Mouse (Mus musculus): ENCODE results near the gene Dhcr24. TPM values are rescaled to one million over a fixed set of nuclear protein-coding genes. Genes with fewer than 3 reads are reported as not detected.
A peak's percentile ranks its signal among the peaks of the same experiment; 100 is the strongest.

Gene Dhcr24
- polyA plus RNA-seq, 1 experiment from 2014 or later = 5.3 TPM

DNA sequence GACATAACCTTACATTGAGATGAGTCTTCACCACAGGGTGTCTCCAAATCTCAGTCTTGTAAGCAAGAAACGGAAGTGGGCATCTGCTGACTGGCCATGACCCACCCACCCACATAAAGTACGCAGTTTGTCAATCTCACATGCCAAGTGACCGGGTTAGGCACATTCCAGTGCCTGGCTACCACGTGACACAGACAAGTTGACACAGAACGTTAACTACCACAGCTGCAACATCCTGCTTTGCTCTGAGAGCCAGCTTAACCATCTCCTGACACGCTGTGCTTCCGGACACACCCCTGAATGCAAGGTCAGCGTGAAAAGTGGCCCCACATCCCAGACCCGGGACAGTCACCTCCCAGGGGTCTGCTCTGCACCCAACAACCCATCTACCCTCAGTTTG is 29.3 kb downstream of the Dhcr24 start:
- Histone ChIP-seq H3K9ac (no peak overlapping the region), H3K4me1 (no peaks in the 10 kb centered on the region), H3K4me3 (no peak overlapping the region), H3K4me2 (replicated peaks) (no peak overlapping the region), H3K36me3 (peaks cover 53% of the 10 kb centered on the region), H3K27ac (no peak overlapping the region), H3K9me3 (no peaks in the 10 kb centered on the region), H3K27me3 (replicated peaks) (no peaks in the 10 kb centered on the region)
- no peak for ATAC-seq (ENCODE audit: low FRiP score, low read depth)
- WGBS = 77% methylated on average over 9 of the region's 9 CpGs

DNA sequence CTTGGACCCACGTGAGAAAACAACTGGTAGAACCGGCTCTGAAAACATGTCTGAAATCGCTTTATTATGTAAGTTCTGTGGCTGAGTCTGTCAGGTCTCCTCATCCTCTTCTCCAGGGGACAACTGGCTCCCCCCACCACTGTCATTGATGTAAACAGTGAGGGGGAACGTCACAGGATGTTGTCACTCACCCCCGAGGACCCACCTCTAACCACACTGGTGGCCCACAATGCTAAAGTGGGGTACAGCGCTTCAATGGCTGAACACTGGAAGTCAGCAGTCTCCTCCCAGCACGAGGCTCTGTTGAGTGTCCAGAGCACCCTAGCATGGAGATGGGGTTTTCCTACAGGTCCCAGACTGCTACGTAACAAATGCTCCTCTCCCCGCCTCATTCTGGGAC is 30.0 kb downstream of the Dhcr24 start:
- WGBS = 90% methylated on average over 9 of the region's 9 CpGs
- Histone ChIP-seq H3K4me3 (no peak overlapping the region), H3K4me1 (no peaks in the 10 kb centered on the region), H3K27ac (no peak overlapping the region), H3K9me3 (no peaks in the 10 kb centered on the region), H3K27me3 (replicated peaks) (no peaks in the 10 kb centered on the region), H3K36me3 (peaks cover 47% of the 10 kb centered on the region), H3K4me2 (replicated peaks) (no peak overlapping the region), H3K9ac (no peak overlapping the region)
- no peak for ATAC-seq (ENCODE audit: low FRiP score, low read depth)

DNA sequence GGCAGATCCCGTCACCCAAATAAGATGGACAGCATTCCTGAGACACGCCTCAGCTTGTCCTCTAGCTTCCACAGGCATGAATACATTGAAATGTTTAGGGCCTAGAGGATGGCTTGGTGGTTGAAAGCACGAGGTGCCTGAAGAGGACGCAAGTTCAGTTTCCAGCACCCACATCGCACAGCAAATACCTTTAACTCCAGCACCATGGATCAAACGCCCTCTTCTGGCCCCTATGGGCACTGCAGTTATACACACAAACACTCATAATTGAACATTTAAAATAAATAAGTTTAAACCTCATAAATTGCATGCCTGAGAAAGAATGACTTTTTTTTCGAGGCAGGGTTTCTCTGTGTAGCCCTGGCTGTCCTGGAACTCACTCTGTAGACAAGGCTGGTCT is 32.8 kb downstream of the Dhcr24 start:
- Histone ChIP-seq H3K4me3 (no peak overlapping the region), H3K27ac (no peak overlapping the region), H3K27me3 (replicated peaks) (no peaks in the 10 kb centered on the region), H3K36me3 (peaks cover 19% of the 10 kb centered on the region; the same call in 1 of the 2 replicates), H3K9me3 (no peaks in the 10 kb centered on the region), H3K4me1 (no peaks in the 10 kb centered on the region), H3K9ac (no peak overlapping the region), H3K4me2 (replicated peaks) (no peak overlapping the region)
- ATAC-seq (ENCODE audit: low FRiP score, low read depth) = no peak
- 62% methylated on average over 7 of the region's 7 CpGs for WGBS

DNA sequence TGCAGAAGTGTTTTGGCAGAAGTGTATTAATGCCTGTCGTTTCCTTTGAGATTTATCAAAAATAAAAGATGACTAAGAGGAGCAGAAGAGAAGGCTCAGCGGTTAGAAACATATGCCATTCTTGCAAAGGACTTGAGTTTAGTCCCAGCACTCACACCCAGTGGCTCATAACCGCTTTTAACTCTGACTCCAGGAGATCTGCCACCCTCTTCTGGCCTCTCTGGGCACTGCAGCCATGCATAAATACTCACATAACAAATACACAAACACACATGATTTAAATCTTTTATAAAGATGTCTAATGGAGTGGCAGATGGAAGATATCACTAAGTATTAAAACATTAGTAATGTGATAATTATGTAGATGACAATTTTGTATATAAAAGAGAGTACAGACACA is 35.4 kb downstream of the Dhcr24 start:
- Histone ChIP-seq H3K27ac (no peak overlapping the region), H3K4me2 (replicated peaks) (no peak overlapping the region), H3K4me3 (no peak overlapping the region), H3K9me3 (no peaks in the 10 kb centered on the region), H3K4me1 (no peaks in the 10 kb centered on the region), H3K36me3 (0 out of 2 replicates have a peak, but pooled peaks cover 2% of the 10 kb centered on the region), H3K27me3 (replicated peaks) (no peaks in the 10 kb centered on the region), H3K9ac (no peak overlapping the region)
- WGBS = 56% methylated on average over 3 of the region's 3 CpGs
- no peak for ATAC-seq (ENCODE audit: low FRiP score, low read depth)

DNA sequence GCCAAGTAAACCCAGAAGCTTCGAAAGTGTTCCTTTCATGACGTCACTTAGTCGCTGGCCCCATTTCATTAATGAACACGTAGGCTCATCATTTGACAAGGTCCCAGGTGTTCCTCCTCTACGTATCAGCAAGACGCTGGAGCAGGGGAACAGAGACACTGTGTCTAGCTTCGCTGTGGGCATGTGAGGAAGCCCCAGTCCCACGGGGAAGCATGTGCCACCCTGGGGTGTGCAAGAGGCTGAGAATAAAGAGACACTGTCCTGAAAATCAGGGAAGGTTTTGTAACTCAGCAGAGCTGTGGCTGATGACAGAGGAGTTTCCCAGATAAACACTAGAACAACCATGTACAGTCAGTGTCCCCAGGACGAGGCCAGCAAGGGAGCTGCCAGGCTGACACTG is 36.2 kb downstream of the Dhcr24 start:
- no peaks in the 10 kb centered on the region for H3K36me3 ChIP-seq
- H3K9me3 ChIP-seq = no peaks in the 10 kb centered on the region
- H3K27ac ChIP-seq = no peak overlapping the region
- H3K9ac ChIP-seq = no peak overlapping the region
- WGBS = 84% methylated on average over 9 of the region's 9 CpGs
- H3K4me3 ChIP-seq = no peak overlapping the region
- ATAC-seq (ENCODE audit: low FRiP score, low read depth) = no peak
- H3K27me3 ChIP-seq (replicated peaks) = no peaks in the 10 kb centered on the region
- H3K4me1 ChIP-seq = no peaks in the 10 kb centered on the region
- H3K4me2 ChIP-seq (replicated peaks) = no peak overlapping the region

DNA sequence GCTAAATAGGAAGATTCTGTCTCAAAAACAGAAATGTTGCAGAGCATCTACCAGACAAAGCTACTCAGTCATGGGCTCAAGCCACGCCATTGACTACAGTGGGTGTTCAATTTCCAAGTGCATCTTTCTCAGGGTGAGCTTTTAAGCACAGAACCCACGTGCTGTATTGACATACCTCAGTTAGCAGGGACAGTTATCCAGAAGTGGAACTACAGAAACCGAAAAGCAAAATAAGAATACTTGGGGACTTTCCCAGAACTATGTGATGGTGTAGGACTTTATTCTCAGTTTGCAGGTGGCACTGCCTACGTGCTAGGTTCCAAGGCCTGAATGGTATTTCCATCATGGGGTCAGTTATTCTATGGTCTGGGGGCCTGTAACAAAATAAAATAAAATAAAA is 36.9 kb downstream of the Dhcr24 start:
- Histone ChIP-seq H3K9me3 (no peaks in the 10 kb centered on the region), H3K36me3 (no peaks in the 10 kb centered on the region), H3K27ac (no peak overlapping the region), H3K4me2 (replicated peaks) (no peak overlapping the region), H3K27me3 (replicated peaks) (no peaks in the 10 kb centered on the region), H3K4me3 (no peak overlapping the region), H3K4me1 (no peaks in the 10 kb centered on the region), H3K9ac (no peak overlapping the region)
- 84% methylated on average over 4 of the region's 4 CpGs for WGBS
- no peak for ATAC-seq (ENCODE audit: low FRiP score, low read depth)

DNA sequence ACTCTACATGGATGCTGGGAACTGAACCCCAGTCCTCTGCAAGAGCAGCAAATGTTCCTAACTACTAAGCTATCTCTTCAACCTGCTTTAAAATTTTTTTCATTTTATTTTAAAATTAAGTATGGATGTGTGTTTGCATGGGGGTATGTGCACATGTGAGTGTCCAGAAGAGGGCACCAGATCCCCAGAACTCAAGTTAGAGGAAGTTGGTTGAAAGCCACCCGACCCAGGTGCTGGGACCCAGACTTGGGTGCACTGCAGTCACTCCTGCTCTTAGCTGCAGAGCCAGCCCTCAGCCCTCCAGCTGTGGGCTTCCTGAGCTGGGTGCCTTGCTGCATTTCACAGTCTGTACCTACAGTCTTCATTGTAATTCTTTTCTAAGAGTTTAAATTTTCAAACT is 38.6 kb downstream of the Dhcr24 start:
- WGBS = 62% methylated on average over 1 of the region's 1 CpGs
- no peak overlapping the region for H3K4me3 ChIP-seq
- no peak for ATAC-seq (ENCODE audit: low FRiP score, low read depth)
- H3K9me3 ChIP-seq = no peaks in the 10 kb centered on the region
- H3K27me3 ChIP-seq (replicated peaks) = no peaks in the 10 kb centered on the region
- no peaks in the 10 kb centered on the region for H3K4me1 ChIP-seq
- H3K4me2 ChIP-seq (replicated peaks) = no peak overlapping the region
- no peaks in the 10 kb centered on the region for H3K36me3 ChIP-seq
- H3K9ac ChIP-seq = no peak overlapping the region
- H3K27ac ChIP-seq = no peak overlapping the region

DNA sequence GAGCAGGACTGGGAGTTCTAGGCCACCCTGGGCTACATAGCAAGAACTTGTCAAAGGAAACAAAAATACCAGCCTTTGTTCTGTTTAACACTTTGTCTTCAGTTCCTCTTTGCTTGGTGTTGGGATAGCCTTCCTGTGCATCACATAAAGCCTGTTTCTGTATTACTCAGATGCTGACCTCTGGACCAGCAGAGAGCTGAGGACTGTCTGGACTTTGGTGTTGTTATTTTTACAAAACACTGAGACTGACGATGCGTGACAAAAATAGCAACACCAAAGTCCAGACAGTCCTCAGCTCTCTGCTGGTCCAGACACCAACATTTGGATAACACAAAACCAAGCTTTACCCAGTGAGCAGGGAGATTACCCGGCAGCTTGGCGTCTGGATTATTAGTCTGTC is 39.9 kb downstream of the Dhcr24 start:
- Histone ChIP-seq H3K9ac (no peak overlapping the region), H3K4me1 (no peaks in the 10 kb centered on the region), H3K4me2 (replicated peaks) (no peak overlapping the region), H3K27me3 (replicated peaks) (no peaks in the 10 kb centered on the region), H3K4me3 (no peak overlapping the region), H3K27ac (no peak overlapping the region), H3K9me3 (no peaks in the 10 kb centered on the region), H3K36me3 (no peaks in the 10 kb centered on the region)
- WGBS = 83% methylated on average over 4 of the region's 4 CpGs
- no peak for ATAC-seq (ENCODE audit: low FRiP score, low read depth)

DNA sequence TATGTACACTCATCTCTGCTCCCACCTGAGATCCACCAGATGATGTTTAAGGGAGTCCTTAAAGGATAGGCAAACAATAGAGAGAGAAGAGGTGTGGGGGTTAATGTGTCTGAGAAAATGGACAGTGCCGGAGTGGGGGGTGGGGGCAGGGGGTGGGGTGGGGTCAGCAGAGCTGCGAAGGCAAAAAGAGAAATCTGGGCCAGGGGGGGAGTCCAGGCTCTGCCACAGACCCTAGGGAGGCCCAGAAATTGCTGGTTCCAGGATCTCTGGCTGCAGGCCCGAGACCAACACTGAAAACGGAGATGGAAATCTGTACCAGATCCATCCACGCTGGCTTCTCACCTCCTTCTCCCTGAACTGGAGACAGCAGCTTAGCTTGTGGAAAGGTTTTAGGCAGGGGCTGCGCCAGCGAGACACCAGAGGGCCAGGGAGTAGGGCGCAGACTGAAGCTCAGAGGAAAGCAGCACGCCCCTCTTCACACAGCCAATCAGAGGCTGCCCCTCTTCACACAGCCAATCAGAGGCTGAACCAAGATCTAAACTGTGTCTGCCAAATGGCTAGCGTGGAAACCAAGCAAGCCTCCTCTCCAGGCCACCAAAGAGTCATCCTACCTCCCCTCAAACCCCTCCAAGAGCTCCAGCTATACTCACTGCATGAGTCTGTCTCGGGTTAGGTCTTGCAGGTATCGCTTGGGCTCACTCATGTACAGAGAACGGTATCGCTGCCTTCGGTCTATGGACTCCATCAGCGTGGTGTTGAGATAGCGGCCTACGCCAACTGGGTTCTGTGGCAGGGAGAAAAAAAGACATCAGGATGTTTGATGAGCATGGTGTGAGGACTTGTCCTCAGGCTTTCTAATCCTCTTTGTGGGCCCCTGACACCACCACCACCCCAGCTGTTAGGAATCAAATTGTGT is 46.1 kb downstream of the Dhcr24 start:
- Histone ChIP-seq H3K27me3 (replicated peaks) (no peaks in the 10 kb centered on the region), H3K36me3 (no peaks in the 10 kb centered on the region), H3K4me3 (no peak overlapping the region), H3K27ac (no peak overlapping the region), H3K9me3 (no peaks in the 10 kb centered on the region), H3K4me1 (peaks cover 2% of the 10 kb centered on the region; the same call in 1 of the 2 replicates), H3K9ac (no peak overlapping the region), H3K4me2 (replicated peaks) (peak overlapping the region; percentile 49)
- WGBS = 47% methylated on average over 18 of the region's 18 CpGs
- peak; percentile 88 for ATAC-seq (ENCODE audit: low FRiP score, low read depth)

DNA sequence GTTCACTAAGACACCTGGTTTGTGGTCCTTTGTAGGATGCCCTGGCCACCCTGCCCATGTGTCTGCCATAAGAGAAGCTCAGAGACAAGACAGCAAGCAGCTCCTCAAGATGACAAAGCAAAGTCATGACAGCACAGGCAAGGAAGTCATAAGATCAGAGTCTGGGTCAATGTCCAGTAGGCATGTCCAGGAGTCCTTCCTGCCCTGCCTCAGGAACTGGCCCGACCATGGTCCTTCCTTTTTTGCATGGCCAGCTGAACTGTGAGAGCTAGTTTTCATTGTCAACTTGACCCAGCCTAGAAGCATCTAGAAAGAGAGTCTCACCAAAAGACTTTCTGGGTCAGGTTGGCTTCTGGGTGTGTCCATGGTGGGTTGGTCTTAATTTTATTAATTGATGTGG is 47.1 kb downstream of the Dhcr24 start:
- H3K27ac ChIP-seq = no peak overlapping the region
- H3K9ac ChIP-seq = no peak overlapping the region
- ATAC-seq (ENCODE audit: low FRiP score, low read depth) = no peak
- no peak overlapping the region for H3K4me2 ChIP-seq (replicated peaks)
- no peaks in the 10 kb centered on the region for H3K9me3 ChIP-seq
- peaks cover 2% of the 10 kb centered on the region; the same call in 1 of the 2 replicates for H3K4me1 ChIP-seq
- WGBS = 100% methylated on average over 1 of the region's 1 CpGs
- H3K27me3 ChIP-seq (replicated peaks) = no peaks in the 10 kb centered on the region
- H3K4me3 ChIP-seq = no peak overlapping the region
- no peaks in the 10 kb centered on the region for H3K36me3 ChIP-seq

DNA sequence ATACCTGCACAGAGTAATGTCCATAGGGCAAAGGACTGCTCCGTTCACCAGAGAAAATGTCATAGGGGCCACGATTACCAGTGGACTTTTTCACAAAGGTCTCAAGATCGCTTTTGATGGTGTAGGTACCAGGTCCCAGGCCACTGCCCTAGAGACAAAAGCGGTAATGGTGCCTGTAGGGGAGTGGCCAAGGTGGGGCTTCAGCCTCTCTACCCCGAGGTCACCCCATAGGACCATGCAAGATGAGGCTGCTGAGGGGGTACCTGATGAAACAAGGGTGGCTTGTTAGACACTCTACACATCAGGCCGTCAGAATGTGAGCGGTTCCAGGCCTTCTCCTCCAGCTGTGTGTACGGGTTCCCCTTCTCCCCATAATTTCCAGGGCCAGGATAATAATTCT is 52.3 kb downstream of the Dhcr24 start:
- H3K9ac ChIP-seq = no peak overlapping the region
- H3K4me2 ChIP-seq (replicated peaks) = no peak overlapping the region
- H3K27me3 ChIP-seq (replicated peaks) = no peaks in the 10 kb centered on the region
- H3K9me3 ChIP-seq = no peaks in the 10 kb centered on the region
- H3K4me3 ChIP-seq = no peak overlapping the region
- WGBS = 79% methylated on average over 8 of the region's 8 CpGs
- peaks cover 13% of the 10 kb centered on the region for H3K4me1 ChIP-seq
- no peak for ATAC-seq (ENCODE audit: low FRiP score, low read depth)
- no peaks in the 10 kb centered on the region for H3K36me3 ChIP-seq
- H3K27ac ChIP-seq = no peak overlapping the region

DNA sequence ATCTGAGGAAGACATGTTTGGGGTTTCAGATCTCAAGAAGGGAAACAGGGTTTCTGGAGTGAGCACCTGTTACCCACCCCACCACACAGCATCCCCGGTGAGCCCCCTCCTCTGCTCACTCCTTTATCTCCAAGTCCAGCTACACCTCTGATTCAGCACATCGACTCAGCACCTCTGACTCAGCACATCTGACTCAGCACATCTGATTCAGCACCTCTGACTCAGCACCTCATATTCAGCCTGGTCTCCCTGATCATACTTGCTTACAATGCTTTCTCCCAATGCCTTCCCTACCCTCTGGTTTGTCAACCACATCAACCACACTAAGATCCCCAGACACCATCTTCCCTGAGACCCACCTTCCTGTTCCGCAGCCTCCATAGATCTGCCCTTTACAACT is 52.7 kb downstream of the Dhcr24 start:
- H3K4me1 ChIP-seq = peaks cover 13% of the 10 kb centered on the region
- no peaks in the 10 kb centered on the region for H3K9me3 ChIP-seq
- 84% methylated on average over 3 of the region's 3 CpGs for WGBS
- H3K27me3 ChIP-seq (replicated peaks) = no peaks in the 10 kb centered on the region
- H3K27ac ChIP-seq = no peak overlapping the region
- no peak for ATAC-seq (ENCODE audit: low FRiP score, low read depth)
- H3K9ac ChIP-seq = no peak overlapping the region
- no peaks in the 10 kb centered on the region for H3K36me3 ChIP-seq
- H3K4me3 ChIP-seq = no peak overlapping the region
- H3K4me2 ChIP-seq (replicated peaks) = no peak overlapping the region
